Mouse (Mus musculus) thymus, postnatal 25 days (tissue): ENCODE results near the gene St3gal3.

Experiments used
- DNase-seq: peaks from one replicate; pipeline ENCODE4 v3.0.0; 2022

St3gal3 gene

GRCm38 (mm10) chr4:118043331-118044002 lies 91.2 kb downstream of the St3gal3 start:
- no peak for DNase-seq

- no peak for DNase-seq
These were observed 91.9 kb downstream of the St3gal3 start for GRCm38 (mm10) chr4:118042671-118043320.

- DNase-seq = no peak
These were observed 93.6 kb downstream of the St3gal3 start for GRCm38 (mm10) chr4:118041145-118041544.

GRCm38 (mm10) chr4:118040650-118041049 lies 94.1 kb downstream of the St3gal3 start:
- no peak for DNase-seq

GRCm38 (mm10) chr4:118039964-118040363 lies 94.8 kb downstream of the St3gal3 start:
- no peak for DNase-seq

- DNase-seq = no peak
These were observed 96.7 kb downstream of the St3gal3 start for GRCm38 (mm10) chr4:118038023-118038422.

- DNase-seq = no peak
These were observed 97.3 kb downstream of the St3gal3 start for GRCm38 (mm10) chr4:118037406-118037805.

GRCm38 (mm10) chr4:118036531-118036930 lies 98.2 kb downstream of the St3gal3 start:
- no peak for DNase-seq

- no peak for DNase-seq
These were observed 99.6 kb downstream of the St3gal3 start for GRCm38 (mm10) chr4:118035090-118035489.

- DNase-seq = no peak
These were observed 101.7 kb downstream of the St3gal3 start for GRCm38 (mm10) chr4:118033026-118033425.

- no peak for DNase-seq
These were observed 102.9 kb downstream of the St3gal3 start for GRCm38 (mm10) chr4:118031776-118032170.

GRCm38 (mm10) chr4:118031132-118031775 lies 103.5 kb downstream of the St3gal3 start:
- DNase-seq = no peak

- no peak for DNase-seq
These were observed 104.4 kb downstream of the St3gal3 start for GRCm38 (mm10) chr4:118030330-118030729.

GRCm38 (mm10) chr4:118029892-118030291 lies 104.8 kb downstream of the St3gal3 start:
- DNase-seq = no peak

- DNase-seq = no peak
These were observed 105.7 kb downstream of the St3gal3 start for GRCm38 (mm10) chr4:118028994-118029393.

GRCm38 (mm10) chr4:118025931-118026330 lies 108.8 kb downstream of the St3gal3 start:
- no peak for DNase-seq

- no peak for DNase-seq
These were observed 109.3 kb downstream of the St3gal3 start for GRCm38 (mm10) chr4:118025381-118025780.

GRCm38 (mm10) chr4:118022811-118023210 lies 111.9 kb downstream of the St3gal3 start:
- DNase-seq = no peak

- no peak for DNase-seq
These were observed 112.3 kb downstream of the St3gal3 start for GRCm38 (mm10) chr4:118022406-118022805.

- DNase-seq = no peak
These were observed 115.1 kb downstream of the St3gal3 start for GRCm38 (mm10) chr4:118019640-118020039.

GRCm38 (mm10) chr4:118019218-118019617 lies 115.5 kb downstream of the St3gal3 start:
- DNase-seq = no peak

- DNase-seq = no peak
These were observed 117.5 kb downstream of the St3gal3 start for GRCm38 (mm10) chr4:118017021-118017805.

- DNase-seq = no peak
These were observed 118.3 kb downstream of the St3gal3 start for GRCm38 (mm10) chr4:118016323-118016911.
